Mouse (Mus musculus) hindbrain, embryonic 10.5 days (tissue): ENCODE results near the gene Mettl5. TPM values are rescaled to one million over a fixed set of nuclear protein-coding genes. Genes with fewer than 3 reads are reported as not detected.

Experiments
- DNase-seq: peaks from one replicate; pipeline ENCODE4 v3.0.0-alpha.2; 2017; ENCODE audit warnings: low spot score
- H3K27ac ChIP-seq: fragments of 300-500 bp; sonication (generic); 2 replicates; pipeline ENCODE4 v1.5.1; 2016; ENCODE audit warnings: mild to moderate bottlenecking, moderate library complexity
- H3K27me3 ChIP-seq: fragments of 300-500 bp; sonication (generic); 2 replicates; pipeline ENCODE4 v1.6.1; 2016; ENCODE audit warnings: mild to moderate bottlenecking; ENCODE audit not compliant: poor library complexity, insufficient read depth, severe bottlenecking
- H3K36me3 ChIP-seq: fragments of 300-500 bp; sonication (generic); 2 replicates; pipeline ENCODE4 v1.6.1; 2016; ENCODE audit warnings: mild to moderate bottlenecking, moderate library complexity
- H3K4me1 ChIP-seq: fragments of 300-500 bp; sonication (generic); replicated peaks from 2 replicates; pipeline ENCODE4 v1.6.1; 2016; ENCODE audit warnings: mild to moderate bottlenecking
- H3K4me3 ChIP-seq: fragments of 300-500 bp; sonication (generic); 2 replicates; pipeline ENCODE4 v1.5.1; 2016; ENCODE audit warnings: mild to moderate bottlenecking, moderate library complexity
- H3K9me3 ChIP-seq: fragments of 300-500 bp; sonication (generic); 2 replicates; pipeline ENCODE4 v1.6.1; 2016; ENCODE audit warnings: mild to moderate bottlenecking, moderate library complexity
- WGBS: fragments of 180-500 bp; shearing (Covaris S2); methylation state at CpG from one replicate; pipeline ENCODE4 v1.1.7; 2016; 5-methylcytosine and 5-hydroxymethylcytosine counted together
- polyA plus RNA-seq: library from polyadenylated mRNA; unstranded; fragments of >200 nt; fragmentation: Nextera tagmentation; extraction: Ambion mirVana; gene quantifications from 2 replicates; pipeline ENCODE4 v1.2.1, GENCODE M21; 2016

Gene Mettl5
- polyA plus RNA-seq, 1 experiment from 2014 or later, result 39.0 TPM

DNA sequence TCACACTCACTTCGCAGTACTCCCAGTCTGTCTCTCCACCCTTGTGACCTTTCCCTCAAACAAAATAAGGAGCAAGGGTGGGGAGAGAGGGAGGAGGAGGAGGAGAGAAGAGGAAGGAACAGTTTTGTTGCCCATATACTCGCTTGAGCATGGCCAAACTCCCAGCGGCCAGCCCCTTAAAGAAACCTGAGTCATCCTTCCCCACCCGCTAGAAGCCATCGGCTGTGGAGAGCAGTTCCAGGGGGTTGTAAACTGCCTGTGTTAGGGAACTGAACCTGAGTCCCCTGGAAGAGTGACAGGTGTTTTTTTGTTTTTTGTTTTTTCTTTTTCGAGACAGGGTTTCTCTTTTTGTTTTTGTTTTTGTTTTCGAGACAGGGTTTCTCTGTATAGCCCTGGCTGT lies 5.4 kb upstream of the Mettl5 start:
- DNase-seq, result no peak
- Histone ChIP-seq H3K27me3 (no peaks in the 10 kb centered on the region), H3K36me3 (no peaks in the 10 kb centered on the region), H3K9me3 (no peaks in the 10 kb centered on the region), H3K27ac (no peak overlapping the region), H3K4me1 (peaks cover 1% of the 10 kb centered on the region; the same call in 1 of the 2 replicates), H3K4me3 (no peak overlapping the region)
- 72% methylated on average over 7 of the region's 7 CpGs for WGBS

DNA sequence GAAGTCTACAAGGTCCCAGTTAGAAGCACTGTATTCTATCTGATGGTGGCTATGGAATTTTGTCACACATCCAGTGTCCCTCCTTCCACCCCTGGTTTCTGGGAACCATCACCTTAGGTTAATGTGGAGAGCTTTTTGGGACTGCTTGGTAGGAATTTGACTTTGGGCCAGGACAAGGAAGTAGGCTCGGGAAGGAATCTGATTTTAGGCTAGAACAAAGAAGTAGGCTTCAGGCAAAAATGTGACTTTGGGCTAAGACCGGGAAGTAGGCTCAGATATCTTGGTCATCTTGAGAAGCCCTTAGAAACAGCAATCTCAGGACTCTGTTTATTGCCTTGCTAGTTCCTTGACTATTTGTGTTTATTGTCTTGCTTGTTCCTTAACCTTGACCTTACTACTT lies 3.5 kb upstream of the Mettl5 start:
- Histone ChIP-seq H3K9me3 (no peaks in the 10 kb centered on the region), H3K4me1 (peaks cover 19% of the 10 kb centered on the region), H3K27me3 (no peaks in the 10 kb centered on the region), H3K27ac (no peak overlapping the region), H3K4me3 (no peak overlapping the region), H3K36me3 (no peaks in the 10 kb centered on the region)
- no peak for DNase-seq
- 69% methylated on average over 2 of the region's 2 CpGs for WGBS

DNA sequence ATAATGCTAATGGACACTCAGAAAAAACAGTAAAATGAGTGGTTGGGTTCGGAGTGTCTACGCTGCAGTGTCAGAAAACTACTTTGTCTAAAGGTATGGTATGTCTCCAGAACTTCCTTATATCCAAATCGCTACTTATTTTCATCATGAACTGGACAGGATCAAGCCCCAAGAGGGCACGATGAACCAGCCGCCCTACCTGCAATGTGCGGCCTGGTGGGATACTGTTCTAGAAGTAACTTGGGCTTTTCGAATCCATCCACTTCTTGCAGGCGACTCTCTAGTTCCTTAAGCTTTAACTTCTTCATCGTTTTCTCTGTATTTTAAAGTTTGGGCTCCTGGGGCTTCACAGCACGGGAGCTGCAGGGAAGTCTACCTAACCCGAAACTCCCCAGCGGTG lies 365 bp downstream of the Mettl5 start:
- 7% methylated on average over 12 of the region's 12 CpGs for WGBS
- H3K9me3 ChIP-seq, result no peaks in the 10 kb centered on the region
- no peak for DNase-seq
- peak overlapping the region; percentile 91 for H3K27ac ChIP-seq
- H3K36me3 ChIP-seq, result no peaks in the 10 kb centered on the region
- peaks cover 19% of the 10 kb centered on the region for H3K4me1 ChIP-seq
- peak overlapping the region; percentile 81 for H3K4me3 ChIP-seq
- no peaks in the 10 kb centered on the region for H3K27me3 ChIP-seq

DNA sequence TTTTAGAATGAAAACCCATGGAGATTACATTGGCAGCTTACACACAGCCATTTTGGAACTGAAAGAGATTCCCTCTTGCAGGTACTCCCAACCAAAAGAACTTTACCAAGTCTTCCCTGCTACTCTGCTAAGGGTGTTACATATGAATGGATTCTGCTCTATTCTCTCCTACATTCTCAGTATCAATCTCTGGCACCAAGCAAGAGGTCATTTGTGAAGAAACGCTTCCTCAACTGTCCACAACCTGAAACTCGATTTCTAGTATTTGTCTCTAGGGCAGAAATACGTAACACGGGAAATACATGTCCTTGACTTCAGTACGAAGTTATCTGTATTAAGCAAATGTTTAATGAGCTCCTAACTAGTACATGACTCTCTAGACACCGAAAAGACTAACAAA lies 834 bp downstream of the Mettl5 start:
- H3K36me3 ChIP-seq, result peaks cover 3% of the 10 kb centered on the region; the same call in 1 of the 2 replicates
- H3K4me1 ChIP-seq, result peaks cover 19% of the 10 kb centered on the region
- no peaks in the 10 kb centered on the region for H3K27me3 ChIP-seq
- 68% methylated on average over 6 of the region's 6 CpGs for WGBS
- H3K27ac ChIP-seq, result peak overlapping the region; percentile 91; the same call in 1 of the 2 replicates
- H3K9me3 ChIP-seq, result no peaks in the 10 kb centered on the region
- no peak for DNase-seq
- peak overlapping the region; percentile 81 for H3K4me3 ChIP-seq

DNA sequence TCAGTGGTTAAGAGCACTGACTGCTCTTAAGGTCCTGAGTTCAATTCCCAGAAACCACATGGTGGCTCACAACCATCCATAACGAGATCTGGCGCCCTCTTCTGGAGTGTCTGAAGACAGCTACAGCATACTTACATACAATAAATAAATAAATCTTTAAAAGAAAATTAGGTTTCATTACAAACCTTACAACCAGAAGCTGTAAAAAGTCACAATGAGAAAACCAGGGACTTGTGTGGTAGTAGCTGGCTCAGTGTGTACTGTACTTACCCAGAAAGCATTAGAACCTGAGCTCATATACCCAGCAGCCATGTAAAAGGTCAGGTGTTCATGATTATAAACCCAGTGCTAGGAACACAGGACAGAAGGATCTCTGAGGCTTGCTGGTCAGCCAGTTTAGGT lies 1.4 kb downstream of the Mettl5 start:
- peaks cover 19% of the 10 kb centered on the region for H3K4me1 ChIP-seq
- WGBS, result 80% methylated on average over 2 of the region's 2 CpGs
- no peak for DNase-seq
- peaks cover 9% of the 10 kb centered on the region; the same call in 1 of the 2 replicates for H3K36me3 ChIP-seq
- peak overlapping the region; percentile 81; the same call in 1 of the 2 replicates for H3K4me3 ChIP-seq
- no peaks in the 10 kb centered on the region for H3K27me3 ChIP-seq
- no peak overlapping the region for H3K27ac ChIP-seq
- H3K9me3 ChIP-seq, result no peaks in the 10 kb centered on the region

DNA sequence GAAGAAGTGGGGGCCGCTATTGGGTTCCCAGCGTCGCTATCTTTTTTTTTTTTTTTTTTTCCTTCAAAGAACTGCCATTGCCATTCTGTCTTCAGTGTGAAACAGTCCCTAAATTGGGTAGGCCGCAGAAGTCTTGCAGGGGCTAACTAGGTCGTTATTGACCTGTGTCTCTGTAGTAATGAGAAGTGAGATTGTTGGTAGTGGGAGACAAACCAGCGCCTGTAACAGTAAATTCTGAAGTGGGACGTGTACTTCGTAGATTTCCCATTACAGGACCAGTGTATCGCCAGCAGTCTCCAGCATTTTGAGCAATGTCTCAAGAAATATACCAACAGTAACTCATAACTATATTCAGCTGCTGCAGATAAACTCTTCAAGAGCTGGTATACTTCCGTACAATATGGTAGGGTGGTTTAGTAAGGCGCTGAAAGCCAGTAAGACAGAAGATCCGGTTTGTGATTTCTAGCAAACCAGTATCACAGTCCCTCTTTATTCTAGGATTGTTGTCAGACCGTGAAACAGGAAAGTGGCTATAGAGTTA lies 23.2 kb downstream of the Mettl5 start:
- no peak for DNase-seq
- H3K9me3 ChIP-seq, result no peaks in the 10 kb centered on the region
- H3K36me3 ChIP-seq, result peaks cover 33% of the 10 kb centered on the region
- H3K4me1 ChIP-seq, result peaks cover 18% of the 10 kb centered on the region
- H3K27me3 ChIP-seq, result no peaks in the 10 kb centered on the region
- 6% methylated on average over 13 of the region's 13 CpGs for WGBS
- peak overlapping the region; percentile 96 for H3K4me3 ChIP-seq
- H3K27ac ChIP-seq, result peak overlapping the region; percentile 98

DNA sequence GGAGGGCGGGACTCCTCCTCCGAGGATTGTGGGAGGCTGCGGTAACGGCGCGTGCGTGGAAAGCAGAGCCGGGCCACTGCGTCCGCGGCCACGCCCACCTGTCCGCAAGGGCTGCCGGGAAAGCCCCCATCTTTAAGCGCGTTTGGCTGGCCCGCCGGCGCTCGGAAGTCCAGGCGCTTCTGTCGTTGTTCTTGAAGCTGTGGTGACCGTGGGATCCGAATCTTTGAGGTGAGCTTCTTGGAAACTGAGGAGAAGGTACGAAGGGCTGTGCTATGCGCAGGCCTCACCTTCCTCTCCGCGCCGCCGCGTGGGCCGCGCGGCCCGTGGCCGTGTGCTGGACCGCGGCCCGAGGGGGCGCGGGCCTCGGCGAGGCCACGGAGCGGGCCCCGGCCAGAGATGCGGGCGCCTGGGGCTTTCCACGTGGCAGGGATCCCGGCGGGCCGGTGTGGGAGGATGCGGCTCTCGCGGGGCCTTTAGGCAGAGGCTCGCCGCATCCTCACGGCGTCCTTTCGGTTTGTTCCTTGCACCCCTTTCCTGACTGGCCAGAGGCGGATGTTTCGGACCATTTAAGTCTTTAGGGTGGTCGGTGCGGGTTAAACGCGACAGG lies 23.8 kb downstream of the Mettl5 start, which contains the start of gene Ssb:
Gene Ssb (plus strand): TSS at position 78 of the 607 bp plus-strand sequence.
- H3K27ac ChIP-seq, result peak within 1 kb of the TSS; percentile 98
- under 1% methylated on average over 66 of the region's 66 CpGs for WGBS
- peak; percentile 90 for DNase-seq
- peaks cover 18% of the 10 kb centered on the region for H3K4me1 ChIP-seq
- no peaks in the 10 kb centered on the region for H3K9me3 ChIP-seq
- H3K36me3 ChIP-seq, result peaks cover 27% of the 10 kb centered on the region
- no peaks in the 10 kb centered on the region for H3K27me3 ChIP-seq
- H3K4me3 ChIP-seq, result peak within 1 kb of the TSS; percentile 96

DNA sequence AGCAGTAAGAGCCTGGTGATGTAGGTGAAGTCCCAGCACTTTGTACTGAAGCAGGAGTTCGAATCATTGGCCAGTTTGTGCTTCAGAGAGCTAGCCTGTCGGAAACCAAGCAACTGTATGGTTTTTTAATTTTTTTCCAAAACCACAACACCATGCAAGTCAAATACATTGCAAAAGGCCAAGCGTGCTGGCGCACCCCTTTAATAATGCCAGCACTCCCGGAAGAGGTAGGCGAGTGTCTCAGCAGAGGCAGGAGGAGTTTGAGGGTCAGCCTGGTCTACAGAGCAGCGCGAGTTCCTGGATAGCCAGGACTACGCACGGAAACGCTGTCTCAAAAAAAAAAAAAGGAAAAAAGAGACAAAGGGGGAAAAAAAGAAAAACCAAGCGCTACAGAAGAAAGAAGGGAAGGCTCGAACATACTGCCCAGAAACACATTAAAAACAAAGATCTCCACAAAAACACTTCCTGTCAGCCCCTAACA lies 24.4 kb downstream of the Mettl5 start:
- 14% methylated on average over 13 of the region's 13 CpGs for WGBS
- Histone ChIP-seq H3K36me3 (peaks cover 22% of the 10 kb centered on the region), H3K4me1 (peaks cover 18% of the 10 kb centered on the region), H3K27me3 (no peaks in the 10 kb centered on the region), H3K4me3 (peak overlapping the region; percentile 96), H3K27ac (peak overlapping the region; percentile 98), H3K9me3 (no peaks in the 10 kb centered on the region)
- no peak for DNase-seq

DNA sequence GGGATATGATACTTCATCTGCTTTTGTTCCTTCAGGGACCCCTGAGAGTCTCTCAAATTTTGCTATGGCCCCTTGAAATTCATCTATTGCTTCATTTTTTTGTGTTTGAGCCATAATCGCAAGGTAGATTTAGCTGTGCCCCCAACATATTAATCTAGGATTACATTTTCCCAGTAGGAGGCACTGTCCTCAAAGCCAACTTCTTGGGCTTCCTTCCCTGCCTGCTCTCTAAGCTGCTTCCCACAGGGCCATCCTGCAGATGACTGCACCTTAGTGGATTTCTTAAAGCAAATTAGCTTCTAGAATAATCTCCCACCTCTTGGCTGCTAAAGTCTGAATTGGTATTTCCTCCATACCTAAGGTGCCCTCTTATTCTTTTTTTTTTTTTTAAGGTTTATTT lies 27.5 kb downstream of the Mettl5 start:
- no peaks in the 10 kb centered on the region for H3K36me3 ChIP-seq
- no peaks in the 10 kb centered on the region for H3K27me3 ChIP-seq
- 78% methylated on average over 1 of the region's 1 CpGs for WGBS
- H3K27ac ChIP-seq, result no peak overlapping the region
- H3K4me3 ChIP-seq, result no peak overlapping the region
- no peaks in the 10 kb centered on the region for H3K9me3 ChIP-seq
- DNase-seq, result no peak
- H3K4me1 ChIP-seq, result peaks cover 9% of the 10 kb centered on the region

DNA sequence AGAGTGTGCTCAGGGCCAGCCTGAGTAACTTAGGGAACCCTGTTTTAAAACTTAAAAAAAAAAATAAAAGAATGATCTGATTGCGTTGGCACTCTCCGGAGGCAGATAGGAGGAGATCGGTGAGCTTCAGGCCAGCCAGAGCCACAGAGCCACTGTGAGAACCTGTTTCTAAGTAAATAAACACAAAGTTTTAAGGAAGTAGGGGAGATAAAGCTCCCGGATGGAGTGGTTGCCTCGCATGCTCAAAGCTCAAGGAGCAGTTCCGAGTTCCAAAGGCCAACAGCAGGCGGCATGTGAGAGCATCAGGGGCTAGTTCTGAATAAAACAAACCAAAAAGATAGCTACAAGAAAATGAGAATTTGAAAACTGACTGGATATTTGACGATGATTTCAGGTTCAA lies 29.0 kb downstream of the Mettl5 start:
- Histone ChIP-seq H3K9me3 (no peaks in the 10 kb centered on the region), H3K27ac (no peak overlapping the region), H3K4me3 (no peak overlapping the region), H3K36me3 (no peaks in the 10 kb centered on the region), H3K27me3 (no peaks in the 10 kb centered on the region), H3K4me1 (0 out of 2 replicates have a peak, but pooled peaks cover 6% of the 10 kb centered on the region)
- WGBS, result 65% methylated on average over 8 of the region's 8 CpGs
- no peak for DNase-seq

DNA sequence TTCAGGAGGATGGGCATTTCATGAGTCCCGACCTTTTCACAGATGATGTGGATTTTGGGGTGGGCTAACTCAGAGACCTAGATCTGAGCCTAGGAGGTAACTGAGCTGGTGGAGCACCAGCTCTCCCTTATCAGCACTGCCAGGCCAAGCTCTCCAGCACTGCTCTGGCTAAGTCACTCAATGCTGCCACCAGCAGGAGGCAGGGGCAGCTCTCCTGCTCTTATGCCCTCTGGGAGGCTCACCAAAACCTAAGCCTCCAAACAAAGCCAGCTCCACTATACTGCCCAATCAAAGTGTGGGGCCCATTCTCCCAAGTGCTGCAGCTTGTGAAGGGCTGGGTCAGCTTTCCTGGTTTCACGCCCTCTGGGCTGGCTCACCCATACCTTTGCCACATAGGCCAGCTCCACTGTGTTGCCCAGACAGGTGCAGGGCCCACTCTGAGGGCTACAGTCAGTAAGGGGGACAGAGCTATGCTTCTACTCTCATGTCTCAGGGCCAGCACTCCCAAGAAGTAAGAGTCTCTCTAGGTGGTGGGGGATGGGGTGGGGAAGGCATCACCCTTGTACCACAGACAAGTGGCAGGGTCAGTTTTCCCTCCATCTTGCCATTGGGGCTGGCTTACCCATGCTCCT lies 33.9 kb downstream of the Mettl5 start:
- Histone ChIP-seq H3K27me3 (no peaks in the 10 kb centered on the region), H3K9me3 (no peaks in the 10 kb centered on the region), H3K27ac (no peak overlapping the region), H3K4me1 (0 out of 2 replicates have a peak, but pooled peaks cover 8% of the 10 kb centered on the region), H3K36me3 (no peaks in the 10 kb centered on the region), H3K4me3 (no peak overlapping the region)
- no peak for DNase-seq
- 70% methylated on average over 2 of the region's 2 CpGs for WGBS

DNA sequence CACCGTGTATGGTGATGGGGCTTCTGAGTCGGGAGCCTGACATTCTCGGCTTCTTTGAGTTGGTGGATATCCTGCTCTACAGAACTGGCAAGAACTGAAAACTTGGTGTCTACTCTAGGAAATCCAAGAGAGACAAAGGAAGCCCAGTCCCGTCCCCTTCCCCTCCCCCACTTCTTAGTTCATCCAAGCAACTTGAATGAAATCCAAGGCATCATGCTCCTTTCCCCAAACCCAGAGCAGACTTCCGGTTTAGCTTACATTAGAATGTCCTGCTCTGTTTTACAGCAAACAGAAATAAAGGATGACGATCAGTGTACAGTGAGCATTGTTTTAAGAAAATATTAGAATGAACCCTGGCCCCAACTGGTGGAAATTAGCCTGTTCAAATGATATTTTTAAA lies 36.2 kb downstream of the Mettl5 start:
- WGBS, result 71% methylated on average over 6 of the region's 6 CpGs
- no peak overlapping the region for H3K27ac ChIP-seq
- DNase-seq, result no peak
- H3K4me1 ChIP-seq, result 0 out of 2 replicates have a peak, but pooled peaks cover 8% of the 10 kb centered on the region
- H3K4me3 ChIP-seq, result no peak overlapping the region
- H3K9me3 ChIP-seq, result no peaks in the 10 kb centered on the region
- no peaks in the 10 kb centered on the region for H3K27me3 ChIP-seq
- no peaks in the 10 kb centered on the region for H3K36me3 ChIP-seq

DNA sequence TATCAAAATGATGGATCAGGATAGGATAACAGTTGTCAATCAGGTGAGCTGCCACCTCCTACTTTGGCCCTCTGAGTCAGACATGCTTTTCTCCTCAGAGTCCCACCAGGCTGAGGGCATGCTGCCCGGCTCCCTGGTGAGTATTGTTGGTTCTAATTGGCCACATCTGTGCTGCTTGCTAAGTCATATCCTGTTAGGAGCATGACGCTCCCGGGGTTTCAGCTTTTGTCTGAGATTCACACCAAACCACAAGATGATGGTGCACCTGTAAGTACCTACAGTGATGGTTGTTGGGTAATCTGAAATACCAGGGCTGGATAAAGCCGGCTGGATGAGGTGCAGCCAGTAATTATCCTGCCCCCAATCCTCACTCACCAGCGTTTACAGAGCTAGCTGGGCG lies 45.2 kb downstream of the Mettl5 start:
- H3K4me3 ChIP-seq, result no peak overlapping the region
- WGBS, result 52% methylated on average over 6 of the region's 6 CpGs
- H3K36me3 ChIP-seq, result peaks cover 18% of the 10 kb centered on the region
- no peak for DNase-seq
- no peaks in the 10 kb centered on the region for H3K27me3 ChIP-seq
- no peaks in the 10 kb centered on the region for H3K9me3 ChIP-seq
- H3K27ac ChIP-seq, result no peak overlapping the region
- no peaks in the 10 kb centered on the region for H3K4me1 ChIP-seq
